Mouse (Mus musculus) stomach, postnatal 0 days (tissue): ENCODE data around the gene Tbx15. TPM values are rescaled to one million over a fixed set of nuclear protein-coding genes. Genes with fewer than 3 reads are reported as not detected.

Experiments used
- ATAC-seq: fragments of 200-750 bp; cut with Nextera tagmentation; 2 replicates; pipeline ENCODE4 v1.8.0; 2017; ENCODE audit not compliant: low FRiP score, low TSS enrichment
- DNase-seq: peaks from one replicate; pipeline ENCODE4 v3.0.0-alpha.2; 2016; ENCODE audit warnings: low spot score
- H3K27ac ChIP-seq: fragments of 300-500 bp; sonication (generic); replicated peaks from 2 replicates; pipeline ENCODE4 v1.5.1; 2014; ENCODE audit warnings: mild to moderate bottlenecking, control low read depth
- H3K27me3 ChIP-seq: fragments of 300-500 bp; sonication (generic); 2 replicates; pipeline ENCODE4 v1.6.1; 2014; ENCODE audit warnings: low read length; ENCODE audit not compliant: control insufficient read depth, insufficient read depth
- H3K36me3 ChIP-seq: fragments of 300-500 bp; sonication (generic); 2 replicates; pipeline ENCODE4 v1.6.1; 2014; ENCODE audit warnings: low read length, mixed read lengths; ENCODE audit not compliant: control insufficient read depth, insufficient read depth
- H3K4me1 ChIP-seq: fragments of 300-500 bp; sonication (generic); replicated peaks from 2 replicates; pipeline ENCODE4 v1.6.1; 2014; ENCODE audit warnings: antibody characterized with exemption; ENCODE audit not compliant: control insufficient read depth, insufficient read depth
- H3K4me2 ChIP-seq: fragments of 300-500 bp; sonication (generic); replicated peaks from 2 replicates; pipeline ENCODE4 v1.6.1; 2014; ENCODE audit warnings: low read depth, mild to moderate bottlenecking, control low read depth, moderate library complexity
- H3K4me3 ChIP-seq: fragments of 300-500 bp; sonication (generic); 2 replicates; pipeline ENCODE4 v1.5.1; 2014; ENCODE audit warnings: low read depth, low read length, control low read depth
- H3K9ac ChIP-seq: fragments of 300-500 bp; sonication (generic); 2 replicates; pipeline ENCODE4 v1.6.1; 2014; ENCODE audit warnings: mild to moderate bottlenecking, low read length, control low read depth, mixed read lengths
- H3K9me3 ChIP-seq: fragments of 300-500 bp; sonication (generic); 2 replicates; pipeline ENCODE4 v1.6.1; 2016; ENCODE audit warnings: low read length; ENCODE audit not compliant: control insufficient read depth
- CTCF ChIP-seq: IDR thresholded peaks from 2 replicates; pipeline ENCODE4 v1.5.1; 2016; ENCODE audit warnings: antibody characterized with exemption, low read depth, mild to moderate bottlenecking, moderate library complexity
- EP300 ChIP-seq: optimal IDR thresholded peaks from 2 replicates; pipeline ENCODE3; 2016; ENCODE audit warnings: antibody characterized with exemption
- WGBS: fragments of 180-500 bp; shearing (Covaris S2); extraction: QIAGEN DNeasy Blood & Tissue Kit; methylation state at CpG from one replicate; pipeline ENCODE4 v1.1.7; 2014; 5-methylcytosine and 5-hydroxymethylcytosine counted together
- polyA plus RNA-seq: library from polyadenylated mRNA; unstranded; fragments of >200 nt; fragmentation: Nextera tagmentation; extraction: Ambion mirVana; gene quantifications from 2 replicates; pipeline ENCODE4 v1.2.1, GENCODE M21; 2015

The Tbx15 gene
- polyA plus RNA-seq, 1 experiment from 2014 or later: not detected

- no peak overlapping the region for H3K4me2 ChIP-seq
Measured at GRCm38 (mm10) chr3:99295301-99295700, 55.1 kb downstream of the Tbx15 start.

GRCm38 (mm10) chr3:99296186-99296585 is 56.0 kb downstream of the Tbx15 start:
- H3K4me3 ChIP-seq: no peak overlapping the region
- ATAC-seq (no peak), DNase-seq (no peak)
- TF ChIP-seq EP300 (no peak), CTCF (no peak)
- WGBS: 75% methylated on average over 5 of the region's 5 CpGs
- no peak overlapping the region for H3K9ac ChIP-seq
- H3K27ac ChIP-seq: no peak overlapping the region
- H3K4me1 ChIP-seq: no peaks in the 10 kb centered on the region
- H3K27me3 ChIP-seq: no peaks in the 10 kb centered on the region
- H3K9me3 ChIP-seq: no peaks in the 10 kb centered on the region
- H3K36me3 ChIP-seq: no peaks in the 10 kb centered on the region
- no peak overlapping the region for H3K4me2 ChIP-seq

More at GRCm38 (mm10) chr3:99295301-99295700, 55.1 kb downstream of the Tbx15 start:
- TF ChIP-seq EP300: no peak
- no peak for TF ChIP-seq CTCF
- Histone ChIP-seq H3K4me1 (no peaks in the 10 kb centered on the region), H3K27ac (no peak overlapping the region), H3K27me3 (no peaks in the 10 kb centered on the region), H3K4me3 (no peak overlapping the region), H3K9me3 (no peaks in the 10 kb centered on the region), H3K36me3 (no peaks in the 10 kb centered on the region), H3K9ac (no peak overlapping the region)
- no peak for DNase-seq
- ATAC-seq: no peak
- 72% methylated on average over 2 of the region's 2 CpGs for WGBS

- no peak for DNase-seq
- TF ChIP-seq EP300 (no peak), CTCF (no peak)
- 82% methylated on average over 2 of the region's 2 CpGs for WGBS
Measured at GRCm38 (mm10) chr3:99300846-99301245, 60.7 kb downstream of the Tbx15 start.

GRCm38 (mm10) chr3:99310877-99311276 is 70.7 kb downstream of the Tbx15 start:
- Histone ChIP-seq H3K4me2 (no peak overlapping the region), H3K4me3 (no peak overlapping the region), H3K27ac (no peak overlapping the region), H3K9me3 (no peaks in the 10 kb centered on the region), H3K27me3 (no peaks in the 10 kb centered on the region), H3K9ac (no peak overlapping the region), H3K4me1 (no peaks in the 10 kb centered on the region), H3K36me3 (no peaks in the 10 kb centered on the region)
- no peak for ATAC-seq
- TF ChIP-seq CTCF: no peak
- TF ChIP-seq EP300: no peak
- DNase-seq: no peak
- 43% methylated on average over 2 of the region's 2 CpGs for WGBS

More at GRCm38 (mm10) chr3:99300846-99301245, 60.7 kb downstream of the Tbx15 start:
- Histone ChIP-seq H3K27ac (no peak overlapping the region), H3K4me3 (no peak overlapping the region), H3K4me2 (no peak overlapping the region), H3K36me3 (no peaks in the 10 kb centered on the region), H3K27me3 (no peaks in the 10 kb centered on the region), H3K9me3 (no peaks in the 10 kb centered on the region), H3K9ac (no peak overlapping the region), H3K4me1 (no peaks in the 10 kb centered on the region)
- no peak for ATAC-seq

GRCm38 (mm10) chr3:99311943-99312635 is 71.9 kb downstream of the Tbx15 start:
- DNase-seq: no peak
- Histone ChIP-seq H3K27ac (no peak overlapping the region), H3K4me3 (no peak overlapping the region), H3K4me1 (no peaks in the 10 kb centered on the region), H3K27me3 (no peaks in the 10 kb centered on the region), H3K4me2 (no peak overlapping the region), H3K36me3 (no peaks in the 10 kb centered on the region), H3K9ac (no peak overlapping the region), H3K9me3 (no peaks in the 10 kb centered on the region)
- TF ChIP-seq EP300 (no peak), CTCF (no peak)
- WGBS: 66% methylated on average over 7 of the region's 7 CpGs
- ATAC-seq: no peak

- H3K4me3 ChIP-seq: no peak overlapping the region
- no peak overlapping the region for H3K9ac ChIP-seq
- WGBS: 79% methylated on average over 2 of the region's 2 CpGs
- DNase-seq (no peak), ATAC-seq (no peak)
- H3K4me2 ChIP-seq: no peak overlapping the region
- TF ChIP-seq CTCF (no peak), EP300 (no peak)
- no peaks in the 10 kb centered on the region for H3K9me3 ChIP-seq
- H3K4me1 ChIP-seq: no peaks in the 10 kb centered on the region
- no peak overlapping the region for H3K27ac ChIP-seq
- no peaks in the 10 kb centered on the region for H3K27me3 ChIP-seq
- no peaks in the 10 kb centered on the region for H3K36me3 ChIP-seq
Measured at GRCm38 (mm10) chr3:99322345-99322744, 82.2 kb downstream of the Tbx15 start.
